Mouse (Mus musculus): ENCODE measurements around the gene Cog6. TPM values are rescaled to one million over a fixed set of nuclear protein-coding genes. Genes with fewer than 3 reads are reported as not detected.

Gene Cog6
- total RNA-seq, 2 experiments from 2014 or later = 41.3 to 44.7 TPM

DNA sequence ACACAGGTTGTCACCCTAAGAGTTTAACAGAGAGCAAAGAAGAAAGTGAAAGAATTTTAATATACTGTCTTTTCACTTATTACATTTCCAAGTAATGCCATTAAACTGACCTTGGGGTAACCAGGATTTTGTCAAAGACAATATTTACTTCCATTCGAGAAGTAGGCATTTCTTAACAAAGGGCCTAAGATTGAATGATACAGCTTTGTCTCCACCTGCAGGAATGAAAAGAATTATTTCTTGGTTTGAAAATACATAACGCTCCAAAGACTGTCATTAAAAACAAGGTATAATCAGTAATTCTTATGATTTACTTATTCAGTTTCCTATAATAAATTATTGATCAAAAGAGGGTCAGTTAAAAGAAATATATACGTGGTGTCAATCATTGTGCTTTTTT is 55.4 kb downstream of the Cog6 start:
- no peak for DNase-seq

DNA sequence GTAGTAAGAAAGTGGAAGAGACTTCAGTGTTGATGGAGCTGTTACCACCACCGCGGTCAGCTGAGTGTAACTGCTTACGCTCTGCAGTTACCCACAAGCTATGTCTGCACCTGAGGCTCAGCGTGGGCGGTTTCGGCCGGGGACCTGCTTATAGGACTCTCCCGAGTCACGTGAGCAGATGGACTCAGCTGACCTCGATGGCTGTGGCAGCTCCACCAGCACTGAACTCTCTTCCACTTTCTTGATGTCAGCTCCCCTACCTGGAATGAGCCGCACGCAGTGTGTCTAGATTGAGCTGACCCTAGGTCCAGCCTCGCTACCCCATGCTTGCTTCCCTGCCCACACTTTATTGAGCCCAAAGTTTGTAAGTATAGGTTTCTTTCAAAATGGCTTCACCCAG is 56.1 kb downstream of the Cog6 start:
- DNase-seq = no peak

- no peak for DNase-seq
Observed at GRCm38 (mm10) chr3:52958444-52959120, 58.5 kb downstream of the Cog6 start.

- no peak for DNase-seq
Observed at GRCm38 (mm10) chr3:52957861-52958260, 59.2 kb downstream of the Cog6 start.

DNA sequence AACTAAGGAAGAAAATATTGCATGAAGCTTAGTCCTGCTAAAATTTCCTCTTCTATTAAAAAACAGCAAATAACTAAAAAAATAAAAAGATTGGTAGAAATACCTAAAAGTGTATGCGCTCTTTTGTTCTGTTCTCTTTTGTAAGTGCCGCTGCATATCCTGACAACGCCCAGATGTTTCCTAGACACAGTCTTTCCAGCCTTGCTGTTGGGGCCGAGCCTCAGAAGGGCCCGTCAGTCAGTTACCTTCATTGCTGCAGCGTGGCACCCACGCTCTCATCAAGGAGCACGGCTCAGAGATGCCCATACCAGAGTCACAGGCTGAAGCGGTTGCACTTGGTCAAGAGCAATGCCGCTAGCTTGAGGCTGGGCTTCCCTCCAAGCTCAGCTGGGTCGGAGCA is 60.8 kb downstream of the Cog6 start:
- no peak for DNase-seq

GRCm38 (mm10) chr3:52955481-52956019 is 61.5 kb downstream of the Cog6 start:
- DNase-seq = no peak

DNA sequence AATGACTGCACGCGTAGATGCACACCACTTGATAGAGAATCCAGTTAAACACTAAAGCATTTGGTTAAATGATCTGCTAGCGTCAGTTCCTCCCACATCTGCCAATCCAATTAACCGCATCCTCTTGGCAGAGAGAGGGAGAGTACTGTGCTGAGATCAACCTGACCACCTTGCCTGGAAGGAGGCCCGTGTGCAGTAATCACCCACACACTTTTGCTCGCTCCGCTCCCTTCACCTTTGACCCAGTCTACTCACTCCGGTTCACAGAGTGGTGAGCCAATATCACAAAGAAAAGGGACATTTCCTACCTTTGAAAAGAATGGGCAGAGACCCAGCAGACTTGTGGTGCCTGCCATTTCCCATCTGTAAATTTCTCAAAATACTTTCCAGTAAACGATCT is 62.4 kb downstream of the Cog6 start:
- DNase-seq = no peak

DNA sequence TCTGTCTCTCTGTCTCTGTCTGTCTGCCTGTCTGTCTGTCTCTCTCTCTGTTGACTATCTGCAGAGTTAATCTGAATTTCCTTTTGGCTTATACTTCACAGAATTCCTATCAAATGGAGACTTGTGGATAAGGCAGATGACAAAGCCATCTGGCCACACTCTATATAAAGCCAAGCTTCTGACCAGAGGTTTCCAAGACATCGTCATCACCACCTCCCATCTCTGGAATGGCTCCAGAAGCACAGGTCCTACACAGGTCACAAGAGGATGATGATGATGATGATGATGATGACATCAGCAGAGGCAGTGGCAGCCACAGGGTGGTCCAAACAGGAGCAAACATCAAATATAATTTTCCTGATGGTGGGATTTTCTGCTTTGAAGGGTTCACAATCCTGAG is 63.2 kb downstream of the Cog6 start:
- no peak for DNase-seq

DNA sequence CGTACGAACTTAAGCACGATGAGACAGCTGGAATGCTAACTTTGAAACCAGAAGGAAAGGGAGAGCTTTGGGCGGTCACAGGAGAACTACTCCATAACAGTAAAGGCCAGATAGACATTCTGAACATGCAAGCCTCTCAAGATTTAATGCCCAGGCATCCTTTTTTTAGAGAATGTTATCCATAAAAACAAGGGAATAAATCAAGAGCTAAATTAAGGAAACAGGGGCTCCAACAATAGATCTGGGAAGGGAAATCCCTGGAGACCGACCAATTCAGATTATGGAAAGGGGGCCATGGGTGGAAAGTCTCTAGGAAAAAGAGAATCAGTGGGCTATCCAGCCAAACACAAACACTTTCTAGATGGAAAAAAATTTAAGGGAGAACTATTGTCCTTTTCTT is 68.2 kb downstream of the Cog6 start:
- no peak for DNase-seq

DNA sequence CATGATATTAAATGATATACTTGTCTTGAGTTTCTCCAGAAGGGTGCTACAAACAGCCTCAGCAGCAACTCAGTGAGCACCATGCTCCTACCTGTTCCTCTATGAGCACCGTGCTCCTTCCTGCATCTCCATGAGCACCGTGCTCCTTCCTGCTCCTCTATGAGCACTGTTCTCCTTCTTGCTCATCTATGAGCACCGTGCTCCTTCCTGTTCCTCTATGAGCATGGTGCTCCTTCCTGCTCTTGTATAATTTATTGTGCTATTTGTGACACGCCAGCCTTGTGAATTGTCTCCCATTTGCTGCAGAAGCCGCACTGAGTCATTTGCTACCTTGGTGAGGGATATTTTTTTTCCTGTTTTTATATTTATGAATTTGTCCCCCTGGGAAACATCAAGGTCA is 69.6 kb downstream of the Cog6 start:
- no peak for DNase-seq

- peak; percentile 17 to 19 for DNase-seq
Observed at GRCm38 (mm10) chr3:52940832-52941468, 76.1 kb downstream of the Cog6 start.

DNA sequence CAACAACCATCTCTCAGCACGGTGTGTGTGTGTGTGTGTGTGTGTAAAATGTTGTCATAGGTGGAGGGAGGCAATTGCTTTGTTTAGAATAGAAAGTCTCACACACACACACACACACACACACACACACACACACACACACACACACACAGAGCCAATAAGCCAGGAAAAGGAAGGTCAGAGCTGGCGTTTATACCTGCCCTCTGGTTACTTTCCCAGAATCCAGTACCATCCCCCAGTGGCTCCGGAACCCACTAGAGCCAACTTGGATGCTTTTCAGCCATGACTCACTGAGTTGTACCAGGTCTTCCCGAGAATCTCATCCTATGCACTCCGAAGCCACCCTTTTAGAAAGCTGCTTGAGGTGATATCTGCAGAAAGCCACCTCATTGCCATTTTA is 78.6 kb downstream of the Cog6 start:
- no peak for DNase-seq

- no peak for DNase-seq
Observed at GRCm38 (mm10) chr3:52937739-52938306, 79.2 kb downstream of the Cog6 start.

GRCm38 (mm10) chr3:52931956-52932355 is 85.1 kb downstream of the Cog6 start:
- DNase-seq = no peak

Other genes with a start within 250 kb of the Cog6 start
- gene Lhfp, start 24.3 kb upstream of the Cog6 start, total RNA-seq (2021) = 10 to 100 TPM; 18.1 to 19.9 TPM